Mouse (Mus musculus) midbrain, embryonic 16.5 days (tissue): ENCODE results near the gene Trim71. TPM values are rescaled to one million over a fixed set of nuclear protein-coding genes. Genes with fewer than 3 reads are reported as not detected.

Experiments used
- ATAC-seq: fragments of 200-750 bp; cut with Nextera tagmentation; 2 replicates; pipeline ENCODE4 v1.8.0; 2017; ENCODE audit warnings: moderate TSS enrichment
- H3K27ac ChIP-seq: fragments of 300-500 bp; sonication (generic); 2 replicates; pipeline ENCODE4 v1.5.1; 2014; ENCODE audit warnings: mild to moderate bottlenecking, low read length, mixed read lengths
- H3K27me3 ChIP-seq: fragments of 300-500 bp; sonication (generic); 2 replicates; pipeline ENCODE4 v1.6.1; 2014; ENCODE audit warnings: low read depth, low read length, mixed read lengths; ENCODE audit not compliant: control insufficient read depth, insufficient read depth
- H3K36me3 ChIP-seq: fragments of 300-500 bp; sonication (generic); 2 replicates; pipeline ENCODE4 v1.6.1; 2014; ENCODE audit warnings: mild to moderate bottlenecking, low read length, moderate library complexity, mixed read lengths; ENCODE audit not compliant: control insufficient read depth, insufficient read depth
- H3K4me1 ChIP-seq: fragments of 300-500 bp; sonication (generic); 2 replicates; pipeline ENCODE4 v1.6.1; 2014; ENCODE audit warnings: mild to moderate bottlenecking, low read length, mixed read lengths; ENCODE audit not compliant: control insufficient read depth, insufficient read depth
- H3K4me2 ChIP-seq: fragments of 300-500 bp; sonication (generic); 2 replicates; pipeline ENCODE4 v1.6.1; 2014; ENCODE audit warnings: mild to moderate bottlenecking, low read length, mixed read lengths
- H3K4me3 ChIP-seq: fragments of 300-500 bp; sonication (generic); 2 replicates; pipeline ENCODE4 v1.5.1; 2014; ENCODE audit warnings: low read depth, mild to moderate bottlenecking, low read length, moderate library complexity, mixed read lengths
- H3K9ac ChIP-seq: fragments of 300-500 bp; sonication (generic); 2 replicates; pipeline ENCODE4 v1.6.1; 2014; ENCODE audit warnings: low read depth, low read length, mixed read lengths
- H3K9me3 ChIP-seq: fragments of 300-500 bp; sonication (generic); replicated peaks from 2 replicates; pipeline ENCODE4 v1.6.1; 2014; ENCODE audit warnings: mild to moderate bottlenecking, low read length, mixed read lengths; ENCODE audit not compliant: control insufficient read depth, poor library complexity, severe bottlenecking
- WGBS: fragments of 180-500 bp; shearing (Covaris S2); extraction: QIAGEN DNeasy Blood & Tissue Kit; methylation state at CpG from one replicate; pipeline ENCODE4 v1.1.7; 2014; 5-methylcytosine and 5-hydroxymethylcytosine counted together
- polyA plus RNA-seq: library from polyadenylated mRNA; unstranded; fragments of >200 nt; fragmentation: Nextera tagmentation; extraction: Ambion mirVana; gene quantifications from 2 replicates; pipeline ENCODE4 v1.2.1, GENCODE M21; 2015

Gene Trim71
- polyA plus RNA-seq, 1 experiment from 2014 or later: 0.15 TPM

- Histone ChIP-seq H3K4me1 (no peaks in the 10 kb centered on the region), H3K9me3 (no peaks in the 10 kb centered on the region), H3K9ac (no peak overlapping the region), H3K27me3 (no peaks in the 10 kb centered on the region), H3K27ac (no peak overlapping the region), H3K4me3 (no peak overlapping the region), H3K4me2 (no peak overlapping the region), H3K36me3 (no peaks in the 10 kb centered on the region)
- ATAC-seq: no peak
- 89% methylated on average over 23 of the region's 23 CpGs for WGBS
Measured at GRCm38 (mm10) chr9:114487481-114488258, 76.5 kb downstream of the Trim71 start.

- no peak overlapping the region for H3K27ac ChIP-seq
- H3K4me3 ChIP-seq: no peak overlapping the region
- no peaks in the 10 kb centered on the region for H3K9me3 ChIP-seq
- no peaks in the 10 kb centered on the region for H3K4me1 ChIP-seq
- no peaks in the 10 kb centered on the region for H3K36me3 ChIP-seq
- H3K9ac ChIP-seq: no peak overlapping the region
- H3K27me3 ChIP-seq: no peaks in the 10 kb centered on the region
- H3K4me2 ChIP-seq: no peak overlapping the region
- ATAC-seq: no peak
- WGBS: 83% methylated on average over 4 of the region's 4 CpGs
Measured at GRCm38 (mm10) chr9:114486808-114487207, 77.4 kb downstream of the Trim71 start.

- H3K36me3 ChIP-seq: no peaks in the 10 kb centered on the region
- no peaks in the 10 kb centered on the region for H3K27me3 ChIP-seq
- ATAC-seq: no peak
- H3K27ac ChIP-seq: no peak overlapping the region
- no peak overlapping the region for H3K9ac ChIP-seq
- no peaks in the 10 kb centered on the region for H3K9me3 ChIP-seq
- H3K4me3 ChIP-seq: no peak overlapping the region
- 83% methylated on average over 5 of the region's 5 CpGs for WGBS
- H3K4me1 ChIP-seq: no peaks in the 10 kb centered on the region
- H3K4me2 ChIP-seq: no peak overlapping the region
Measured at GRCm38 (mm10) chr9:114484771-114485170, 79.4 kb downstream of the Trim71 start.

GRCm38 (mm10) chr9:114480940-114481339 lies 83.2 kb downstream of the Trim71 start:
- Histone ChIP-seq H3K36me3 (no peaks in the 10 kb centered on the region), H3K4me1 (no peaks in the 10 kb centered on the region), H3K27me3 (no peaks in the 10 kb centered on the region), H3K9ac (no peak overlapping the region), H3K4me3 (no peak overlapping the region), H3K27ac (no peak overlapping the region), H3K4me2 (no peak overlapping the region), H3K9me3 (no peaks in the 10 kb centered on the region)
- no peak for ATAC-seq
- WGBS: 77% methylated on average over 3 of the region's 3 CpGs

GRCm38 (mm10) chr9:114477019-114477418 lies 87.2 kb downstream of the Trim71 start:
- no peaks in the 10 kb centered on the region for H3K27me3 ChIP-seq
- H3K4me1 ChIP-seq: no peaks in the 10 kb centered on the region
- H3K27ac ChIP-seq: no peak overlapping the region
- no peak overlapping the region for H3K9ac ChIP-seq
- H3K4me3 ChIP-seq: no peak overlapping the region
- no peaks in the 10 kb centered on the region for H3K9me3 ChIP-seq
- H3K36me3 ChIP-seq: no peaks in the 10 kb centered on the region
- no peak for ATAC-seq
- WGBS: 96% methylated on average over 9 of the region's 9 CpGs
- H3K4me2 ChIP-seq: no peak overlapping the region

GRCm38 (mm10) chr9:114471892-114472291 lies 92.3 kb downstream of the Trim71 start:
- 83% methylated on average over 7 of the region's 7 CpGs for WGBS
- H3K4me2 ChIP-seq: no peak overlapping the region
- H3K27ac ChIP-seq: no peak overlapping the region
- H3K9ac ChIP-seq: no peak overlapping the region
- no peaks in the 10 kb centered on the region for H3K4me1 ChIP-seq
- no peaks in the 10 kb centered on the region for H3K36me3 ChIP-seq
- no peak overlapping the region for H3K4me3 ChIP-seq
- H3K27me3 ChIP-seq: no peaks in the 10 kb centered on the region
- no peaks in the 10 kb centered on the region for H3K9me3 ChIP-seq
- ATAC-seq: no peak

GRCm38 (mm10) chr9:114468701-114469100 lies 95.5 kb downstream of the Trim71 start:
- no peak overlapping the region for H3K9ac ChIP-seq
- no peaks in the 10 kb centered on the region for H3K9me3 ChIP-seq
- no peaks in the 10 kb centered on the region for H3K4me1 ChIP-seq
- H3K36me3 ChIP-seq: peaks cover 6% of the 10 kb centered on the region
- no peaks in the 10 kb centered on the region for H3K27me3 ChIP-seq
- 96% methylated on average over 4 of the region's 4 CpGs for WGBS
- ATAC-seq: no peak
- no peak overlapping the region for H3K27ac ChIP-seq
- no peak overlapping the region for H3K4me3 ChIP-seq
- H3K4me2 ChIP-seq: no peak overlapping the region

GRCm38 (mm10) chr9:114468217-114468616 lies 96.0 kb downstream of the Trim71 start:
- Histone ChIP-seq H3K36me3 (peaks cover 6% of the 10 kb centered on the region), H3K27me3 (no peaks in the 10 kb centered on the region), H3K27ac (no peak overlapping the region), H3K4me3 (no peak overlapping the region), H3K4me2 (no peak overlapping the region), H3K4me1 (no peaks in the 10 kb centered on the region), H3K9me3 (no peaks in the 10 kb centered on the region), H3K9ac (no peak overlapping the region)
- no peak for ATAC-seq
- WGBS: 88% methylated on average over 5 of the region's 5 CpGs

GRCm38 (mm10) chr9:114466871-114467270 lies 97.3 kb downstream of the Trim71 start:
- no peak overlapping the region for H3K9ac ChIP-seq
- 61% methylated on average over 7 of the region's 7 CpGs for WGBS
- ATAC-seq: no peak

More at GRCm38 (mm10) chr9:114466871-114467270, 97.3 kb downstream of the Trim71 start:
- no peaks in the 10 kb centered on the region for H3K4me1 ChIP-seq
- H3K4me3 ChIP-seq: no peak overlapping the region
- no peak overlapping the region for H3K4me2 ChIP-seq
- no peaks in the 10 kb centered on the region for H3K27me3 ChIP-seq
- H3K9me3 ChIP-seq: no peaks in the 10 kb centered on the region
- H3K36me3 ChIP-seq: peaks cover 6% of the 10 kb centered on the region
- H3K27ac ChIP-seq: no peak overlapping the region
